Mouse (Mus musculus) liver, embryonic 14.5 days (tissue): ENCODE data around the gene Mgll. TPM values are rescaled to one million over a fixed set of nuclear protein-coding genes. Genes with fewer than 3 reads are reported as not detected.

Experiments
- ATAC-seq: fragments of 200-750 bp; cut with Nextera tagmentation; 2 replicates; pipeline ENCODE4 v1.8.0; 2017; ENCODE audit warnings: moderate number of reproducible peaks, mild to moderate bottlenecking, moderate library complexity; ENCODE audit not compliant: insufficient read depth
- DNase-seq, 3 experiments: peaks; one replicate each; pipeline ENCODE4 v3.0.0-alpha.2; 2012 to 2013; ENCODE audit warnings: low read depth in 3 of 3, low spot score in 3 of 3
- H3K27ac ChIP-seq: fragments of 300-500 bp; sonication (generic); 2 replicates; pipeline ENCODE4 v1.5.1; 2014; ENCODE audit warnings: moderate library complexity, mild to moderate bottlenecking, control low read depth, inconsistent platforms
- H3K27me3 ChIP-seq: fragments of 300-500 bp; sonication (generic); 2 replicates; pipeline ENCODE4 v1.6.1; 2014; ENCODE audit warnings: mild to moderate bottlenecking, low read length, moderate library complexity; ENCODE audit not compliant: control insufficient read depth, insufficient read depth
- H3K36me3 ChIP-seq: fragments of 300-500 bp; sonication (generic); replicated peaks from 2 replicates; pipeline ENCODE4 v1.6.1; 2014; ENCODE audit warnings: low read depth; ENCODE audit not compliant: control insufficient read depth, insufficient read depth
- H3K4me1 ChIP-seq, 2 experiments: fragments of 200-500 bp in 1 of 2; fragments of 300-500 bp in 1 of 2; sonication (generic) in 1 of 2; replicated peaks; 2 replicates each; pipeline ENCODE4 v1.6.1; 2012 to 2014; ENCODE audit warnings: antibody characterized with exemption in 1 of 2, inconsistent platforms in 1 of 2, low read length in 1 of 2; ENCODE audit not compliant: control insufficient read depth in 2 of 2, insufficient read depth in 2 of 2
- H3K4me2 ChIP-seq: fragments of 300-500 bp; sonication (generic); 2 replicates; pipeline ENCODE4 v1.6.1; 2014; ENCODE audit warnings: low read depth, mild to moderate bottlenecking, control low read depth, moderate library complexity
- H3K4me3 ChIP-seq, 2 experiments: fragments of 200-500 bp in 1 of 2; fragments of 300-500 bp in 1 of 2; sonication (generic) in 1 of 2; 2 replicates each; pipeline ENCODE4 v1.5.1; 2012 to 2014; ENCODE audit warnings: low read depth in 2 of 2, low read length in 2 of 2, mild to moderate bottlenecking in 2 of 2, control low read depth in 1 of 2, inconsistent platforms in 1 of 2, moderate library complexity in 1 of 2; ENCODE audit not compliant: insufficient read depth in 1 of 2
- H3K9ac ChIP-seq: fragments of 300-500 bp; sonication (generic); replicated peaks from 2 replicates; pipeline ENCODE4 v1.6.1; 2014; ENCODE audit warnings: mild to moderate bottlenecking, control low read depth, moderate library complexity
- H3K9me3 ChIP-seq: fragments of 300-500 bp; sonication (generic); 2 replicates; pipeline ENCODE4 v1.6.1; 2016; ENCODE audit warnings: low read length, mixed read lengths; ENCODE audit not compliant: control insufficient read depth
- CTCF ChIP-seq: IDR thresholded peaks from 2 replicates; pipeline ENCODE4 v1.5.1; 2016; ENCODE audit warnings: antibody characterized with exemption, low read depth, control low read depth
- EP300 ChIP-seq: IDR thresholded peaks from 2 replicates; pipeline ENCODE4 v1.6.1; 2016; ENCODE audit warnings: antibody characterized with exemption, low read depth
- WGBS: fragments of 180-500 bp; shearing (Covaris S2); extraction: QIAGEN DNeasy Blood & Tissue Kit; methylation state at CpG from one replicate; pipeline ENCODE4 v1.1.7; 2014; ENCODE audit not compliant: insufficient replicate concordance; 5-methylcytosine and 5-hydroxymethylcytosine counted together
- polyA plus RNA-seq, 2 experiments: library from polyadenylated mRNA; depleted of rRNA in 1 of 2; stranded (reverse) in 1 of 2; unstranded in 1 of 2; fragments of >200 nt; fragmentation: Nextera tagmentation in 1 of 2; extraction: Ambion mirVana in 1 of 2; gene quantifications; 2 replicates each; pipeline versions ENCODE4 v1.2.1 to v1.2.3; 2012 to 2014

The Mgll gene
- polyA plus RNA-seq, 2 experiments = 17.0 to 68.0 TPM

- Histone ChIP-seq H3K36me3 (peaks cover 20% of the 10 kb centered on the region), H3K4me1 (peaks cover 2 to 6% of the 10 kb centered on the region in 2 experiments; a peak in 1 of 4 replicates), H3K27ac (no peak overlapping the region), H3K4me2 (no peak overlapping the region), H3K4me3 (no peak overlapping the region), H3K9ac (no peak overlapping the region), H3K27me3 (no peaks in the 10 kb centered on the region), H3K9me3 (no peaks in the 10 kb centered on the region)
- WGBS = 89% methylated on average over 5 of the region's 5 CpGs
- ATAC-seq (no peak), DNase-seq (no peak)
- no peak for TF ChIP-seq CTCF
- TF ChIP-seq EP300 = no peak
These were observed 46.8 kb downstream of the Mgll start for GRCm38 (mm10) chr6:88770981-88771380.

- Histone ChIP-seq H3K9me3 (no peaks in the 10 kb centered on the region), H3K27me3 (no peaks in the 10 kb centered on the region), H3K4me1 (peaks cover 4 to 6% of the 10 kb centered on the region in 2 experiments; a peak in 1 of 4 replicates), H3K4me2 (no peak overlapping the region), H3K9ac (no peak overlapping the region), H3K36me3 (peaks cover 15% of the 10 kb centered on the region), H3K27ac (no peak overlapping the region), H3K4me3 (no peak overlapping the region)
- WGBS = 79% methylated on average over 13 of the region's 13 CpGs
- ATAC-seq (no peak), DNase-seq (no peak)
- TF ChIP-seq CTCF = no peak
- TF ChIP-seq EP300 = no peak
These were observed 47.8 kb downstream of the Mgll start for GRCm38 (mm10) chr6:88772041-88772440.

GRCm38 (mm10) chr6:88774055-88774454, 49.8 kb downstream of the Mgll start:
- TF ChIP-seq EP300 = no peak
- TF ChIP-seq CTCF = no peak
- H3K9me3 ChIP-seq = no peaks in the 10 kb centered on the region
- H3K4me2 ChIP-seq = no peak overlapping the region
- peaks cover 3% of the 10 kb centered on the region; the same call in 1 of the 2 replicates for H3K36me3 ChIP-seq
- H3K4me1 ChIP-seq = 0 out of 4 replicates have a peak, but pooled peaks cover 2 to 4% of the 10 kb centered on the region in 2 experiments
- H3K9ac ChIP-seq = no peak overlapping the region
- H3K4me3 ChIP-seq = no peak overlapping the region
- 76% methylated on average over 9 of the region's 9 CpGs for WGBS
- no peak overlapping the region for H3K27ac ChIP-seq
- DNase-seq (no peak), ATAC-seq (no peak)
- no peaks in the 10 kb centered on the region for H3K27me3 ChIP-seq

GRCm38 (mm10) chr6:88775267-88775666, 51.1 kb downstream of the Mgll start:
- no peak overlapping the region for H3K4me3 ChIP-seq
- H3K9ac ChIP-seq = no peak overlapping the region
- H3K36me3 ChIP-seq = peaks cover 3% of the 10 kb centered on the region; the same call in 1 of the 2 replicates
- TF ChIP-seq CTCF (no peak), EP300 (no peak)
- no peaks in the 10 kb centered on the region for H3K27me3 ChIP-seq
- peaks cover 6 to 11% of the 10 kb centered on the region in 2 experiments; a peak in 3 of 4 replicates for H3K4me1 ChIP-seq
- ATAC-seq (no peak), DNase-seq (no peak)
- H3K9me3 ChIP-seq = no peaks in the 10 kb centered on the region
- H3K27ac ChIP-seq = no peak overlapping the region
- 73% methylated on average over 13 of the region's 14 CpGs for WGBS
- no peak overlapping the region for H3K4me2 ChIP-seq

GRCm38 (mm10) chr6:88776336-88776923, 52.2 kb downstream of the Mgll start:
- peaks cover 8 to 13% of the 10 kb centered on the region in 2 experiments; a peak in 3 of 4 replicates for H3K4me1 ChIP-seq
- TF ChIP-seq EP300 (no peak), CTCF (no peak)
- ATAC-seq (no peak), DNase-seq (no peak)
- H3K4me3 ChIP-seq = no peak overlapping the region
- H3K27ac ChIP-seq = no peak overlapping the region
- no peak overlapping the region for H3K4me2 ChIP-seq
- H3K36me3 ChIP-seq = peaks cover 3% of the 10 kb centered on the region; the same call in 1 of the 2 replicates
- no peak overlapping the region for H3K9ac ChIP-seq
- no peaks in the 10 kb centered on the region for H3K9me3 ChIP-seq
- H3K27me3 ChIP-seq = no peaks in the 10 kb centered on the region
- WGBS = 72% methylated on average over 13 of the region's 13 CpGs
